Mouse (Mus musculus) kidney, postnatal 14 days (tissue): Measurements from ENCODE around the gene Pdpk1.

ENCODE experiments used
- DNase-seq: peaks from one replicate; pipeline ENCODE4 v3.0.0; 2022; ENCODE audit warnings: mixed read lengths

The Pdpk1 gene

GRCm38 (mm10) chr17:24030551-24030950 is 120.2 kb downstream of the Pdpk1 start:
- no peak for DNase-seq

- no peak for DNase-seq
Observed at GRCm38 (mm10) chr17:24029477-24029876, 121.2 kb downstream of the Pdpk1 start.
